Mouse (Mus musculus) ES-Bruce4 (cell line): ENCODE results near the gene Wdr18. TPM values are rescaled to one million over a fixed set of nuclear protein-coding genes. Genes with fewer than 3 reads are reported as not detected.

ENCODE experiments used
- H3K27ac ChIP-seq: 2 replicates; pipeline ENCODE4 v1.5.1; 2012; ENCODE audit warnings: low read length, inconsistent platforms; ENCODE audit not compliant: insufficient read depth
- H3K27me3 ChIP-seq: 2 replicates; pipeline ENCODE4 v1.6.1; 2012; ENCODE audit warnings: mild to moderate bottlenecking, low read length, inconsistent platforms; ENCODE audit not compliant: control insufficient read depth, poor library complexity, insufficient read depth, severe bottlenecking
- H3K36me3 ChIP-seq: 2 replicates; pipeline ENCODE4 v1.6.1; 2012; ENCODE audit warnings: inconsistent platforms, mild to moderate bottlenecking, low read length, moderate library complexity; ENCODE audit not compliant: control insufficient read depth, poor library complexity, insufficient read depth, severe bottlenecking
- H3K4me1 ChIP-seq: one replicate; pipeline ENCODE4 v1.8.1; 2011; ENCODE audit warnings: low read length; ENCODE audit not compliant: control insufficient read depth, insufficient read depth
- H3K4me3 ChIP-seq: 2 replicates; pipeline ENCODE4 v1.5.1; 2011; ENCODE audit warnings: low read depth, mild to moderate bottlenecking, low read length
- H3K9ac ChIP-seq: 2 replicates; pipeline ENCODE4 v1.6.1; 2012; ENCODE audit warnings: low read depth, mild to moderate bottlenecking, inconsistent platforms; ENCODE audit not compliant: poor library complexity, severe bottlenecking
- H3K9me3 ChIP-seq: replicated peaks from 2 replicates; pipeline ENCODE4 v1.6.1; 2012; ENCODE audit warnings: mild to moderate bottlenecking, low read length, inconsistent platforms; ENCODE audit not compliant: control insufficient read depth, poor library complexity, insufficient read depth, severe bottlenecking
- CTCF ChIP-seq: IDR thresholded peaks from one replicate; pipeline ENCODE4 v1.8.1; 2011; ENCODE audit warnings: low read depth, low read length
- EP300 ChIP-seq: IDR thresholded peaks from 2 replicates; pipeline ENCODE4 v1.6.1; 2011; ENCODE audit warnings: low read depth, low read length; ENCODE audit not compliant: insufficient read depth
- POLR2A ChIP-seq: IDR thresholded peaks from one replicate; pipeline ENCODE4 v1.8.1; 2011; ENCODE audit warnings: low read length; ENCODE audit not compliant: insufficient read depth
- polyA plus RNA-seq: library from polyadenylated mRNA; stranded (reverse); fragments of >200 nt; gene quantifications from 2 replicates; pipeline ENCODE4 v1.2.4, GENCODE M21; 2011; ENCODE audit warnings: low read depth; ENCODE audit not compliant: missing spikeins, insufficient read depth, insufficient read length

Gene Wdr18
- polyA plus RNA-seq, 1 experiment, result 55.3 TPM

DNA sequence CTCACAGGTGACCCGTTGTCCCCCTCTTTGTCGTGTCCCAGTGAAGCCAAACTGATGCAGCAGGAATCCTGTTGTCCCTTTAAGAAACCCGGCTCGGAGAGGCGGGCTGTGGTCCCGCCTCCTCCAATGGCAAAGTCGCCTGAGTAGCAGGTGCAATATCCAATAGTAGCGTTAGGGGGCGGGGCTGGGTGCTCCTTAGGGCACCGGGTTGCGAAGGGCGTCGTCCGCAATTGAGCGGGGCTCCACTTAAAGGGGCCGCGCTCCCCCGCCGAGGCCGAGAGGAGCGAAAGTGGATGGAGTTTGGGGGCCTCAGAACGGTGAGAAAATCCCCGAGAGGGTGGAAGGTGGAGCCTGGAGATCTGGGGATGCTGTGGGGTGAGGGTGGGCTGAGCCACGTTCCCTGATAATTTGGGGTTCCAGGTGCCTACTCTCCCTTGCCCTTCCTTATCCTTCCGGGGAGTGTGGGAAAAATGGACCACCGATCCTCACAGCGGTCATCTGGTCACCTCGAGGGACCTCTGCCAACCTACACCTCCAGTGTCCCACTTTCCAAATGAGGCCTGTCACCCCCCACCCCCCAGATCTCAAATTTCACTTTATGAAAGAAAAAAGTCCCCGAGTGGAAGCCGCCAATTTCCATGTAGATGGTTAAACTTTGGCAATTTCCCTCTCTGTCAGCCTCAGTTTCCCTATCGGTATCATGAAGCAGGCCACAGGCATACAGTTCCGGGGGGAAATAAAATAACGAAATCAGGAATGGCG lies 36.5 kb downstream of the Wdr18 start, which contains the start of gene Abca7:
Abca7 (plus strand) TSS at position 223 of the 762 bp plus-strand sequence.
- peak within 1 kb of the TSS; percentile 75 for H3K9ac ChIP-seq
- no peaks in the 10 kb centered on the region for H3K36me3 ChIP-seq
- H3K4me1 ChIP-seq, result no peaks in the 10 kb centered on the region
- peak within 1 kb of the TSS; percentile 96 for H3K4me3 ChIP-seq
- no peaks in the 10 kb centered on the region for H3K27me3 ChIP-seq
- no peak for TF ChIP-seq CTCF
- no peak for TF ChIP-seq EP300
- peak; percentile 5 for TF ChIP-seq POLR2A
- H3K9me3 ChIP-seq, result no peaks in the 10 kb centered on the region
- no peak within 1 kb of the TSS for H3K27ac ChIP-seq

- no peak overlapping the region for H3K27ac ChIP-seq
- H3K9ac ChIP-seq, result peak overlapping the region; percentile 75
- no peaks in the 10 kb centered on the region for H3K36me3 ChIP-seq
- H3K9me3 ChIP-seq, result no peaks in the 10 kb centered on the region
- H3K4me1 ChIP-seq, result no peaks in the 10 kb centered on the region
- H3K4me3 ChIP-seq, result peak overlapping the region; percentile 96
- H3K27me3 ChIP-seq, result no peaks in the 10 kb centered on the region
- no peak for TF ChIP-seq POLR2A
- TF ChIP-seq CTCF, result no peak
- no peak for TF ChIP-seq EP300
Measured at GRCm38 (mm10) chr10:79997034-79997760, 37.2 kb downstream of the Wdr18 start.

DNA sequence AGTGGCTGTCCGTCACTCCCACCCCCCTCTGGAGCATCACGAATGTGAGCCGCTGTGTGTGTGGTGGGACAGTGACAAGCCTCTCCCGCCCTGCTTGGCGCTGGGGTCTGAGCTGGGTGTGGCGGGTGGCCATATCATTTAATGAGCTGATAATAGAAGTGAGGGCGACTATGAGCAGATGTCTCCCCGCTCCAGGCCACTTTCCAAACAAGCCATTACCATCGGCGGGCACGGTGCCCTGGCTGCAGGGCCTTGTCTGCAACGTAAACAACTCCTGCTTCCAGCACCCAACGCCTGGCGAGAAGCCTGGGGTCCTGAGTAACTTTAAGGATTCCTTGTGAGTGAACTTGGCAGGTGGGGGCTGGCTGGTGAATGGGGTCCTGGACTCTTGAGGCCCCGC lies 37.9 kb downstream of the Wdr18 start:
- Histone ChIP-seq H3K9ac (no peak overlapping the region; the same call in 1 of the 2 replicates), H3K27me3 (no peaks in the 10 kb centered on the region), H3K4me3 (peak overlapping the region; percentile 96), H3K4me1 (no peaks in the 10 kb centered on the region), H3K9me3 (no peaks in the 10 kb centered on the region), H3K36me3 (no peaks in the 10 kb centered on the region), H3K27ac (no peak overlapping the region)
- TF ChIP-seq CTCF (no peak), EP300 (no peak), POLR2A (no peak)

DNA sequence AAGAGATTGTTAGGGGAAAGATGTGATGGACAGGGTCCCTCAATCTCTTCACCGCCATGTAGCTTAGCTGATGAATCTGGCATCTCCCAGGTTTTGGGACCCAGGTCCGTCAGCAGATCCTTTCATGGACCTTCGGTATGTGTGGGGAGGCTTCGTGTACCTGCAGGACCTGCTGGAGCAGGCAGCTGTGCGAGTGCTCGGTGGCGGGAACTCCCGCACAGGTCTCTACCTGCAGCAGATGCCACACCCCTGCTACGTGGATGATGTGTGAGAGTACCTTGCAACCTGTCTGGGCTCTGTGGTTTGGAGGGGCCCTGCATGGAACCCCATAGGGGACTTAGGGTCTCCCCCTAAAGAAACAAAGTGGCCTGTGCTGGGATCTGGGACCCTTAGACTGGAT lies 42.0 kb downstream of the Wdr18 start:
- TF ChIP-seq CTCF (no peak), EP300 (no peak), POLR2A (no peak)
- Histone ChIP-seq H3K4me3 (no peak overlapping the region), H3K27ac (no peak overlapping the region)

DNA sequence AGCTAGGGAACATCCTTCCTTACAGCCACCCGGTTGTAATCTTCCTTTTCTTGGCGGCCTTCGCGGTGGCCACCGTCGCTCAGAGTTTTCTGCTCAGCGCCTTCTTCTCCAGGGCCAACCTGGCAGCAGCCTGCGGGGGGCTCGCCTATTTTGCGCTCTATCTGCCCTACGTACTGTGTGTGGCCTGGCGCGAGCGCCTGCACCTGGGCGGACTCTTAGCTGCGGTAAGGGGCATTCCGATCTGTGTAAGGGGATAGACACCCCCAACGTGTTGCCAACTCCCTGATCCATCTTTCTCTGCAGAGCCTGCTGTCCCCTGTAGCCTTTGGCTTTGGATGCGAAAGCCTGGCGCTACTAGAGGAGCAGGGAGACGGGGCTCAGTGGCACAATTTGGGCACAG lies 42.9 kb downstream of the Wdr18 start:
- Histone ChIP-seq H3K27me3 (no peaks in the 10 kb centered on the region), H3K27ac (no peak overlapping the region)

More for the DNA sequence above, 42.0 kb downstream of the Wdr18 start:
- no peaks in the 10 kb centered on the region for H3K36me3 ChIP-seq
- peaks cover 16% of the 10 kb centered on the region for H3K4me1 ChIP-seq
- H3K27me3 ChIP-seq, result no peaks in the 10 kb centered on the region
- no peak overlapping the region for H3K9ac ChIP-seq
- H3K9me3 ChIP-seq, result no peaks in the 10 kb centered on the region

More for the DNA sequence above, 42.9 kb downstream of the Wdr18 start:
- no peak for TF ChIP-seq CTCF
- TF ChIP-seq POLR2A, result no peak
- TF ChIP-seq EP300, result no peak
- H3K9me3 ChIP-seq, result no peaks in the 10 kb centered on the region
- peaks cover 16% of the 10 kb centered on the region for H3K4me1 ChIP-seq
- H3K4me3 ChIP-seq, result 0 out of 2 replicates have a peak overlapping the region, but pooled peaks have one; percentile 4
- peak overlapping the region; percentile 24 for H3K9ac ChIP-seq
- no peaks in the 10 kb centered on the region for H3K36me3 ChIP-seq
